Mouse (Mus musculus) liver, adult 2 months (tissue): ENCODE results near the gene Fibp.

Source experiments
- CTCF ChIP-seq: fragments of 200-500 bp; IDR thresholded peaks from 2 replicates; pipeline ENCODE4 v1.5.1; 2011; ENCODE audit warnings: low read depth, low read length, control low read depth
- POLR2A ChIP-seq: fragments of 200-500 bp; IDR thresholded peaks from 2 replicates; pipeline ENCODE4 v1.6.1; 2011; ENCODE audit warnings: low read length, control low read depth; ENCODE audit not compliant: insufficient read depth; ENCODE audit errors: extremely low read depth

- no peak for TF ChIP-seq CTCF
- no peak for TF ChIP-seq POLR2A
These were observed 11.4 kb downstream of the Fibp start for GRCm38 (mm10) chr19:5471846-5472245.
